Mouse (Mus musculus) neural tube, embryonic 14.5 days (tissue): ENCODE results near the gene Csgalnact2. TPM values are rescaled to one million over a fixed set of nuclear protein-coding genes. Genes with fewer than 3 reads are reported as not detected.
A peak's percentile ranks its signal among the peaks of the same experiment; 100 is the strongest.

Experiments
- ATAC-seq: fragments of 200-750 bp; cut with Nextera tagmentation; 2 replicates; pipeline ENCODE4 v1.8.0; 2017; ENCODE audit warnings: low read depth, mild to moderate bottlenecking, moderate TSS enrichment, moderate library complexity
- H3K27ac ChIP-seq: fragments of 300-500 bp; sonication (generic); 2 replicates; pipeline ENCODE4 v1.5.1; 2014; ENCODE audit warnings: low read depth, mild to moderate bottlenecking, control low read depth, low read length, moderate library complexity, mixed read lengths
- H3K27me3 ChIP-seq: fragments of 300-500 bp; sonication (generic); 2 replicates; pipeline ENCODE4 v1.6.1; 2014; ENCODE audit warnings: low read length; ENCODE audit not compliant: control insufficient read depth, insufficient read depth
- H3K36me3 ChIP-seq: fragments of 300-500 bp; sonication (generic); 2 replicates; pipeline ENCODE4 v1.6.1; 2014; ENCODE audit warnings: low read length, mixed read lengths; ENCODE audit not compliant: control insufficient read depth, insufficient read depth
- H3K4me1 ChIP-seq: fragments of 300-500 bp; sonication (generic); 2 replicates; pipeline ENCODE4 v1.6.1; 2014; ENCODE audit warnings: low read length; ENCODE audit not compliant: control insufficient read depth, insufficient read depth
- H3K4me2 ChIP-seq: fragments of 300-500 bp; sonication (generic); 2 replicates; pipeline ENCODE4 v1.6.1; 2014; ENCODE audit warnings: mild to moderate bottlenecking, low read depth, low read length, control low read depth
- H3K4me3 ChIP-seq: fragments of 300-500 bp; sonication (generic); 2 replicates; pipeline ENCODE4 v1.5.1; 2014; ENCODE audit warnings: low read depth, low read length, control low read depth, mixed read lengths
- H3K9ac ChIP-seq: fragments of 300-500 bp; sonication (generic); replicated peaks from 2 replicates; pipeline ENCODE4 v1.6.1; 2014; ENCODE audit warnings: low read depth, mild to moderate bottlenecking, control low read depth, low read length, mixed read lengths
- H3K9me3 ChIP-seq: fragments of 300-500 bp; sonication (generic); 2 replicates; pipeline ENCODE4 v1.6.1; 2016; ENCODE audit warnings: low read length; ENCODE audit not compliant: control insufficient read depth
- WGBS: fragments of 180-500 bp; shearing (Covaris S2); extraction: QIAGEN DNeasy Blood & Tissue Kit; methylation state at CpG from one replicate; pipeline ENCODE4 v1.1.7; 2014; 5-methylcytosine and 5-hydroxymethylcytosine counted together
- polyA plus RNA-seq: library from polyadenylated mRNA; unstranded; fragments of >200 nt; fragmentation: Nextera tagmentation; extraction: Ambion mirVana; gene quantifications from 2 replicates; pipeline ENCODE4 v1.2.1, GENCODE M21; 2014

The Csgalnact2 gene
- polyA plus RNA-seq, 1 experiment from 2014 or later = 13.2 TPM

GRCm38 (mm10) chr6:118126577-118126976 is 12.4 kb downstream of the Csgalnact2 start:
- H3K4me2 ChIP-seq = no peak overlapping the region
- no peaks in the 10 kb centered on the region for H3K4me1 ChIP-seq
- no peak overlapping the region for H3K9ac ChIP-seq
- peaks cover 13% of the 10 kb centered on the region for H3K36me3 ChIP-seq
- H3K4me3 ChIP-seq = no peak overlapping the region
- no peak overlapping the region for H3K27ac ChIP-seq
- no peak for ATAC-seq
- H3K27me3 ChIP-seq = no peaks in the 10 kb centered on the region
- no peaks in the 10 kb centered on the region for H3K9me3 ChIP-seq

DNA sequence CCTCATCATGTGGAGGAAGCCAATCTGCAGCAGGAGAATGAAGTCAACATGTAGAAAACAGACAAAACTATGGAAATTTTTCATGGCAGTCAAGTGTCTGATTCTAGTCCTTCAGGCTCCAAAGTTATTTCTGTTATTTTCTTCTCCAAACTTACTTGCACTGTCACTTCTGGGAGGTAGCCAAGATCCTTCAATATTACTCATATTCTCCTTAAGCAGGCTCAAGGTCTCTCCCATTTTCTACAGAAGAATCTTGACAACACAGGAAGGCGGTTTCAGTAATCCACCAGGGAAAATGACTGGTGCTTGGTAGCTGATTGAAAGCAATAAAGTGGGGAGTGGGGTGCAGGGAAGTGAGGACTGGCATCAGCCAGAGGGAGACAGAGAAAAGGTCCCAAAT is 16.2 kb downstream of the Csgalnact2 start:
- peaks cover 13% of the 10 kb centered on the region for H3K36me3 ChIP-seq
- no peaks in the 10 kb centered on the region for H3K4me1 ChIP-seq
- WGBS = 88% methylated on average over 1 of the region's 1 CpGs
- no peak overlapping the region for H3K27ac ChIP-seq
- no peaks in the 10 kb centered on the region for H3K9me3 ChIP-seq
- H3K4me2 ChIP-seq = no peak overlapping the region
- H3K4me3 ChIP-seq = no peak overlapping the region
- H3K9ac ChIP-seq = no peak overlapping the region
- no peaks in the 10 kb centered on the region for H3K27me3 ChIP-seq
- ATAC-seq = no peak

DNA sequence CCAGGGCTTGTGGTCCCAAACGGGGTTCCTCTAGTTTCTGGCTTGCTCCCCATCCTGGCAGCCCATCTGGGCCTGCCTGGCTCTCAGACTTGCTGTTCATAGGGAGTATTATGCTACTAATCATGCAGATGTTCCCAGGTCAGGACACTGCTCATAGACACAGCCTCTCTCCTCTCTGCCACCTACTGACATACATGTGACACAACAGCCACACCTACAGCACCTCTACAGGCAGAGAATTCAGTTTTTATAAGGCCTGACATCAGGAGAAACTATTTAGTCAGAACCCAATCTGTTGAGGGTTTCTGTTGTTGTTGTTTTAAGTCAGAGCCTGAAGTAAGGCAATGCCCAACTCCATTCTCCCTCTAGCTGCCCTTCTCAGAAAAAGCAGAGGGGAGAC is 27.1 kb downstream of the Csgalnact2 start:
- Histone ChIP-seq H3K27me3 (no peaks in the 10 kb centered on the region), H3K9ac (no peak overlapping the region), H3K4me3 (no peak overlapping the region), H3K4me1 (no peaks in the 10 kb centered on the region), H3K27ac (no peak overlapping the region), H3K4me2 (no peak overlapping the region), H3K36me3 (0 out of 2 replicates have a peak, but pooled peaks cover 12% of the 10 kb centered on the region), H3K9me3 (no peaks in the 10 kb centered on the region)
- WGBS = 65% methylated on average over 1 of the region's 1 CpGs
- ATAC-seq = no peak

DNA sequence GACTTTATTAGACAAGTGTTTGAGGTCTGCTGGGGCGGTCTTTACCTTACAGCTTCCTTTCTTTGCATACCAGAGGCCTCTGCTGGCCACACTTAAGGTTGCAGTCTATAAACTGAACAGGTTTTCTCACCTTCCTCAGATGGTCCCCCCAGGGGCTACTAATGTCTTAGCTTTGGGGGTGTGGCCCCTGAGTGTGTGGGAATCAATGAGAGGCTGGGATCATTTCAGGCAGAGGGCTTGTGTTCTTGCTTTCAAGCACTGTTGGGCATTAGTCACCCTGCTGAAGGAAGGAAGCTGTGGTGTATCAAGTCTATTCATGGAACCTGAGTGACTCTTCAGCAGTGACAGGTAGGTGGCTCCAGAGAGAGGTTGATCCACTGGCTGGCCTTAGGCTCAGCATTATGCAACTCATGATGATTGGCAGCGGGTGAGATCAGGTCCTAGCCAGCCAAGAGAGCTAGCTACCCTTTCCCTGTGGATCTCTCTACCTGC is 39.6 kb downstream of the Csgalnact2 start:
- H3K27ac ChIP-seq = no peak overlapping the region
- 44% methylated on average over 2 of the region's 2 CpGs for WGBS
- H3K36me3 ChIP-seq = no peaks in the 10 kb centered on the region
- ATAC-seq = 0 out of 2 replicates have a peak, but pooled peaks have one; percentile 21
- no peak overlapping the region for H3K9ac ChIP-seq
- no peaks in the 10 kb centered on the region for H3K27me3 ChIP-seq
- H3K4me3 ChIP-seq = no peak overlapping the region
- H3K9me3 ChIP-seq = no peaks in the 10 kb centered on the region
- H3K4me2 ChIP-seq = no peak overlapping the region
- H3K4me1 ChIP-seq = no peaks in the 10 kb centered on the region

GRCm38 (mm10) chr6:118097765-118098365 is 41.1 kb downstream of the Csgalnact2 start:
- no peaks in the 10 kb centered on the region for H3K36me3 ChIP-seq
- H3K9me3 ChIP-seq = no peaks in the 10 kb centered on the region
- H3K4me2 ChIP-seq = no peak overlapping the region
- 81% methylated on average over 8 of the region's 8 CpGs for WGBS
- no peak overlapping the region for H3K9ac ChIP-seq
- no peak for ATAC-seq
- no peaks in the 10 kb centered on the region for H3K4me1 ChIP-seq
- H3K27me3 ChIP-seq = no peaks in the 10 kb centered on the region
- no peak overlapping the region for H3K27ac ChIP-seq
- no peak overlapping the region for H3K4me3 ChIP-seq

DNA sequence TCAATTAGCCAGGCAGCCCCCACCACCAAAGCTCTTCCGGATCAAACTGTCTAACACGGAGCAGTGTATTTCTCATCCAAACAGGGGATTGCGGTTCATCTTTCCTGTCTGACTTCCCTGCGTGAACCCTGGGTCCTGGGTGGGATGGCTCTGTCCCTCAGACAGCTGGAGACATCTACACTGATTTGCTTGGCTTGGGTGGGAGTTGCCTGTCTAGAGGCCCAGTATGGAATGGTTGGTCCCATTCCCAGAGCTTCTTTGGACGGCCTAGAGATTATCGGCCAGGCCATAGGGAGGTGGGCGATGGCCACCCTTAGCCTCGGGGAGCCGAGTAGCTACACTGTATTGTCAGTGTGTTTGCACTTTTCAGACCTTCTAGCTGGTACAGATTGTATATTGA is 48.1 kb downstream of the Csgalnact2 start:
- H3K4me1 ChIP-seq = no peaks in the 10 kb centered on the region
- H3K4me2 ChIP-seq = no peak overlapping the region
- no peak overlapping the region for H3K9ac ChIP-seq
- no peak overlapping the region for H3K27ac ChIP-seq
- H3K4me3 ChIP-seq = no peak overlapping the region
- H3K9me3 ChIP-seq = no peaks in the 10 kb centered on the region
- ATAC-seq = no peak
- H3K27me3 ChIP-seq = no peaks in the 10 kb centered on the region
- 88% methylated on average over 9 of the region's 9 CpGs for WGBS
- no peaks in the 10 kb centered on the region for H3K36me3 ChIP-seq

DNA sequence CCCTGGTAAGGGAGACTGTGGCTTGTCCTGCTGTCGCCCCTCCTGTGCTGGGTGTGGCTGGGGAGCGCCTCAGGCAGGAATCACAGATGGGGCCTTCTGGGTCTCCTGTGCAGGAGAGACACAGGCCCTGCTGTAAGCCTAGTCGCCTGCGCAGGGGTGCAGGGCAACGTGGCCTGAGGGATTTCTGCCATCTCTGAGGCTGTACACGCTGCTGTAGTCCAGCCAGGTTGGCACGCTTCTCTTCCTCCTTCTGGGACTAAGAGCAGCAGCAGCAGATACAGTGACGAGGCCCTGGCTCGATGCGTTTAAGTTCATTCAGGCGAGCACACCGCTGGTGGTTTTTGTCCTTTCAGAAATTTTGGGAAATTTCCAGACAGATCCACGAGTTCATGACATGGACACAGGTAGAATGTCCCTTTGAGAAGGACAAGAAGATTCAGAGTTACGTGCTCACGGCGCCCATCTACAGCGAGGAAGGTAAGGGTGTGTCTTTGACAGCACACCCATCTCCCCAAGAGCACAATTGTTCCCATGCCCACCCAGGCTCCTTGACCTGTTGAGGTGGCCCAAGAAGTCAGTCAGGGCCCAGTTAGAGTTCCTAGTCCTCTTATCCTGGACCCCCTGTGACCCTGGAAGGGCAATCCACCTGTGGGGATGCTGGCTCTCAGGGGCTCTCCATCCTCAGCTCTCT is 50.0 kb downstream of the Csgalnact2 start:
- Histone ChIP-seq H3K27ac (no peak overlapping the region), H3K27me3 (no peaks in the 10 kb centered on the region), H3K4me2 (no peak overlapping the region), H3K9ac (no peak overlapping the region), H3K9me3 (no peaks in the 10 kb centered on the region), H3K4me3 (no peak overlapping the region), H3K4me1 (no peaks in the 10 kb centered on the region), H3K36me3 (no peaks in the 10 kb centered on the region)
- 79% methylated on average over 17 of the region's 17 CpGs for WGBS
- ATAC-seq = no peak

DNA sequence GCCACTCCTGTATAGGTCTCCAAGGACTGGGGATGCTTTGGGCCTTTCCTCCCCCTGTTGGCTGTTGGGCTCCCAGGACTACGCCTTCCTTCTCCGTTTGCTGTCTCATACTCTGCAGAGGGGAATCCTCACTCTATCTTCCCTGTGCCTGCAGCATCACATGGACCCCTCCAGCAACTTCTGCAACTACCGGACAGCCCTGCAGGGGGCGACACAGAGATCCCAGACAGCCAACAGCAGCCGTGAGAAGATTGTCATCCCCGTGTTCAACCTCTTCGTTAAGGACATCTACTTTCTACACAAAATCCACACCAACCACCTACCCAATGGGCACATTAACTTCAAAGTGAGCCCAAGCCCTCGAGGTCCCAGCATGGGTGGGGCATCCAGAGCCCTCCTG is 51.0 kb downstream of the Csgalnact2 start:
- no peak for ATAC-seq
- Histone ChIP-seq H3K9ac (no peak overlapping the region), H3K4me3 (no peak overlapping the region), H3K27ac (no peak overlapping the region), H3K4me1 (no peaks in the 10 kb centered on the region), H3K36me3 (no peaks in the 10 kb centered on the region), H3K4me2 (no peak overlapping the region), H3K9me3 (no peaks in the 10 kb centered on the region), H3K27me3 (no peaks in the 10 kb centered on the region)
- 52% methylated on average over 8 of the region's 8 CpGs for WGBS

DNA sequence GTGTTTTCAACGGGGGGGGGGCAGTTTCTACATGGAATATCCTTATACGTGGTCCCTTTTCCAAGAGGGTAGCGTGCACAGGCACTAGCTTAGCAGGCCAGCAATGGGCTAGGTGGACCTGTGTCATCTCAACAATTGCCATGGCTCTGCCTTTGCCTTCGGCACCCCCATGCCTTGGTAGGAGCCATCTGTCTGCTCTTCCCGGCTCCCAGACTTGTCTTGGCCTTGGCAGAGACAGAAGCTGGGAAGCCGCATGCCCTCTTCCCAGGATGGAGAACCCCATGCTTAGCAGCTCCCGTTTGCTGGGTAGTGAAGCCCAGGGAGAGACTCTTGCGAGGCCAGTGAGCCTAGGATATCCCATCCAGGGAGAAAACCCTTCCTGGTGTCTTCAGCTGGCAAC is 54.3 kb downstream of the Csgalnact2 start:
- H3K4me2 ChIP-seq = no peak overlapping the region
- no peaks in the 10 kb centered on the region for H3K36me3 ChIP-seq
- no peak overlapping the region for H3K27ac ChIP-seq
- no peaks in the 10 kb centered on the region for H3K27me3 ChIP-seq
- H3K4me1 ChIP-seq = no peaks in the 10 kb centered on the region
- no peak for ATAC-seq
- H3K9me3 ChIP-seq = no peaks in the 10 kb centered on the region
- 93% methylated on average over 8 of the region's 8 CpGs for WGBS
- no peak overlapping the region for H3K4me3 ChIP-seq
- H3K9ac ChIP-seq = no peak overlapping the region
